ENCODE assay signal across 26 mouse cellular contexts in the genomic region with DNA sequence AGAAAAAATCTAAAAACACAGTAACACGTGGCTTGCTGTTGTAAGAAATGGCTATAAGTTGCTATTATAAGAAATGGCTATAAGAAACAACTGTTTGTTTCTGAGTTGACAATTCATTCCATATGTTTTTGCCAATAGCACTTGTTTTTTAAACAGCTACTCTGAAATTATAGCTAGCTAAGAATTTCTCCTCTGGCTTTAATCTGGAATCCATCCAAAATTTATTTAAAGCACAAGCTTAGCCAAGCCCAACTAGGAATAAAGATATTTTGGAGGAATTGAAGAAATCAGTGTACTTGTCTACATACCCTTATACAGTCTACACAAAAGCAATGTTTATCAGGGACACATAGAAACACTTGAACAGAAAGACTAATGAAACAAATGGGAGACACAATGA.
"Had no signal": no experiment of that assay in that cellular context is flagged by ENCODE, and none has a peak within 500 bp of the region (broad histone marks: within the 10 kb centered on the region; RNA-seq: fewer than 3 reads in every experiment).

No protein-coding gene starts in this region.

- H3K9ac ChIP-seq: heart, embryonic 12.5 days; hindbrain, embryonic 12.5 days; hindbrain, embryonic 14.5 days; intestine, embryonic 15.5 days; limb, embryonic 13.5 days; limb, embryonic 15.5 days; liver, embryonic 12.5 days had no signal

- H3K4me2 ChIP-seq: heart, embryonic 12.5 days; hindbrain, embryonic 12.5 days; hindbrain, embryonic 14.5 days; intestine, embryonic 15.5 days; limb, embryonic 13.5 days; limb, embryonic 15.5 days; liver, embryonic 12.5 days had no signal

- H3K27me3 ChIP-seq: heart, embryonic 12.5 days; hindbrain, embryonic 12.5 days; intestine, embryonic 15.5 days; limb, embryonic 13.5 days; limb, embryonic 15.5 days; liver, embryonic 12.5 days had no signal

- H3K9me3 ChIP-seq: heart, embryonic 10.5 days; heart, embryonic 12.5 days; hindbrain, embryonic 10.5 days; hindbrain, embryonic 12.5 days; intestine, embryonic 15.5 days; limb, embryonic 13.5 days; limb, embryonic 15.5 days; liver, embryonic 12.5 days had no signal

- H3K4me3 ChIP-seq: gastrocnemius, adult 2 months; heart, embryonic 10.5 days; heart, embryonic 12.5 days; hindbrain, embryonic 10.5 days; hindbrain, embryonic 12.5 days; intestine, embryonic 15.5 days; layer of hippocampus, adult 2 months; limb, embryonic 13.5 days; limb, embryonic 15.5 days; liver, embryonic 12.5 days had no signal

- H3K27ac ChIP-seq: gastrocnemius, adult 2 months; heart, embryonic 10.5 days; hindbrain, embryonic 10.5 days; hindbrain, embryonic 12.5 days; hindbrain, embryonic 14.5 days; intestine, embryonic 15.5 days; layer of hippocampus, adult 2 months; limb, embryonic 13.5 days; limb, embryonic 15.5 days; liver, embryonic 12.5 days had no signal

- H3K4me1 ChIP-seq: heart, embryonic 10.5 days; heart, embryonic 12.5 days; hindbrain, embryonic 10.5 days; hindbrain, embryonic 12.5 days; intestine, embryonic 15.5 days; limb, embryonic 13.5 days; limb, embryonic 15.5 days; liver, embryonic 12.5 days had no signal

- DNase-seq: gastrocnemius, adult 2 months; gastrocnemius, postnatal 10 days; gastrocnemius, postnatal 25 days; heart, adult 18-20 months; heart, postnatal 10 days; heart, postnatal 4 days; kidney, adult 18-20 months; kidney, adult 8-10 months; kidney, postnatal 10 days; kidney, postnatal 25 days; kidney, postnatal 4 days; layer of hippocampus, postnatal 36 days; left cerebral cortex, postnatal 4 days had no signal

- ATAC-seq: hindbrain, embryonic 16.5 days; inflammation-experienced regulatory T-cells, adult 6 months; intestine, embryonic 15.5 days; intestine, postnatal 0 days; liver, embryonic 12.5 days had no signal

- H3K36me3 ChIP-seq: heart, embryonic 10.5 days; heart, embryonic 12.5 days; hindbrain, embryonic 10.5 days; hindbrain, embryonic 12.5 days; intestine, embryonic 15.5 days; limb, embryonic 13.5 days; limb, embryonic 15.5 days; liver, embryonic 12.5 days had no signal
